Mouse (Mus musculus): ENCODE measurements around the gene E130208F15Rik.

- TF ChIP-seq CTCF (IDR thresholded peaks at IDR 0.05; ENCODE audit: low read depth, low read length) (no peak), POLR2A (IDR thresholded peaks at IDR 0.05; ENCODE audit: borderline replicate concordance, low read depth, low read length) (no peak)
Observed at GRCm38 (mm10) chr7:30324300-30324944, 2.9 kb downstream of the E130208F15Rik start.
